ENCODE assay signal across 1 mouse cellular context in the genomic region with DNA sequence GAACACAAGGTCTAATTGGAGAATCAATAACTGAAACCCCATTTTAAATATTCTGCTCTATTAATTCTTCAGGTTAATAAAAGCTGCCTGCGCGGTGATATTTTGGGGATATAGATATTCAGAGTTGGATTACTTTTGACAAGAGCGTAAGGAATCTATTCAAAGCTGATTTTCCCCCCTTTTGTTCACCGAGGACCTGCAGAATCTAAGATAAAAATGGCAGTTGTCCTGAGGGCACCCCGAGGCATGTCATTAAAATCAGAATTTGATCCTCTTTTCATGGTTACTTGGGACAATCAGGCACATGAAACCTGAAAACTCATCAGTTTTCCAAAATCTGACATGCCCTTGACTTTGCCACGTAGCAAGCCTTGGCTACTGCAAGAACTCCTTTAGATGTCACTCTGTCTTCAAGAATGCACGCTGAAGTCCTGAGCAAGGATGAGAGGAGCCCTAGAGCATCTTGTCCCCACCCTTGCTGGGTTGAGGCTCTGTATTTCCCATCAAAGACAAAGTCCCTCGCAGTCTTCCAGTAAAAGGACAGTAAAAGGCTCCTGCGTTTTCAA.
TF ChIP-seq lines count a peak whose summit lies in the region.

No protein-coding gene starts in this region.

TF ChIP-seq in CH12.LX, 34 proteins besides CTCF, POLR2A, EP300 and RAD21 (continued from another document):
- TF ChIP-seq E2F4 (IDR thresholded peaks at IDR 0.05; ENCODE audit: insufficient replicate concordance, low read depth, low read length) (no peak), NELFE (IDR thresholded peaks at IDR 0.05; ENCODE audit: low read depth, low read length) (no peak), IRF4 (IDR thresholded peaks at IDR 0.05; ENCODE audit: low read depth, low read length) (no peak)
